8 mouse cellular contexts compared by ENCODE assay signal in the genomic region with DNA sequence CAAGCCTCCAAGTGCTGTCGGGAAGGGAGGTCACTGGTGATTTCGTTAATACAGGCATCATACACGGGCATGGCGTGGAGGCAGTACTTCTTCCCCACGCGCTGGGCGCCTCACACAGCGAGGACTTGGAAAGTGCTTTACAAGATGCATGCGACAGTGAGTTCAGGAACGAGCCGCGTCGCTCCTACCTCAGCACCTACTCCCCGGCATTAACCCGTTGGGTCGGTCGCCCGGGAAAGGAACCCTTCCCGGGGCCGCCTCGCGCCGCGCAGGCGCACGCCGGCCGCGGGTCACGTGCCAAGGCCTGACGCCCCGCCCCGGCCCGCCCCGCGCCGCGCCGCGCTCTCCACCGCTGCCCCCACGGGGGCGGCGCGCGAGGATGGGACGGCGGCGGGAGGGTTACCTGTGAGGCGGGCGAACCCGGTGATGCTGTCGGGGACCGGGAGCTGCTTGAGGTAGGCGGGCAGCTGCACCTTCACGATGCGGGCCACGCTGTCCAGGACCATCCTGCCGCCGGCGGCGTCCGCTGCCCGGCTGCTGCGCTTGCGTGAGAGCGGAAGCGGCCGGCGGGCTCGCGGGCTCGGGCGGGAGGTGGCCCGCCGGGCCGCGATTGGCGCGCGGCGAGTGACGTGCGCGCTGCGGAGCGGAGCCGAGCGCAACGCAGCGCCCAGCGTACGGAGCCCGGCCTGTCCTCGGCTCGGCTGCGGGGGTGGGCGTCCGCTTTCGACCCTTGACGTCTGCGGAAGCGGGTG. TPM values are rescaled to one million over a fixed set of nuclear protein-coding genes. Genes with fewer than 3 reads are reported as not detected.
DNase-seq lines count a peak whose midpoint lies in the region; ATAC-seq lines count a peak whose summit lies in the region.

No protein-coding gene starts in this region.

- WGBS in intestine, embryonic 15.5 days, result under 1% methylated on average over 99 of the region's 103 CpGs

- H3K27ac ChIP-seq in intestine, embryonic 15.5 days, result peak overlapping the region; percentile 97

- H3K9ac ChIP-seq in intestine, embryonic 15.5 days, result peak overlapping the region; percentile 86

- no peaks in the 10 kb centered on the region; the same call in 1 of the 2 replicates for H3K4me1 ChIP-seq in intestine, embryonic 15.5 days (replicated peaks)

- peak; percentile 99 for ATAC-seq in intestine, embryonic 15.5 days

- H3K9me3 ChIP-seq in intestine, embryonic 15.5 days, result no peaks in the 10 kb centered on the region

- DNase-seq in adrenal gland, adult 18-20 months (ENCODE audit: low spot score in 2 of 2), result peak; percentile 86 to 87
- peak; percentile 89 for DNase-seq in embryo, embryonic 10.5 days (ENCODE audit: low spot score)
- peak; percentile 87 for DNase-seq in gastrocnemius, postnatal 25 days
- peak; percentile 84 to 88 for DNase-seq in left cerebral cortex, postnatal 25 days (ENCODE audit: low spot score in 2 of 2)
- peak; percentile 91 for DNase-seq in mesoderm, embryonic 11.5 days (ENCODE audit: low read depth, low spot score)
- peak; percentile 90 for DNase-seq in right cerebral cortex, postnatal 25 days
- peak; percentile 79 to 80 for DNase-seq in urinary bladder, postnatal 36 days (ENCODE audit: low spot score in 2 of 2)

- no peaks in the 10 kb centered on the region for H3K27me3 ChIP-seq in intestine, embryonic 15.5 days (replicated peaks)

- peak overlapping the region; percentile 80 for H3K4me3 ChIP-seq in intestine, embryonic 15.5 days (replicated peaks)

- H3K4me2 ChIP-seq in intestine, embryonic 15.5 days (replicated peaks), result peak overlapping the region; percentile 70

- no peaks in the 10 kb centered on the region for H3K36me3 ChIP-seq in intestine, embryonic 15.5 days

- intact Hi-C loops in left cerebral cortex, postnatal 25 days (cut with DNase I), result loop anchor here (1.0 kb wide), 1 partner anchor 15 kb away; a partner anchor contains a TSS

RNA-seq across cellular contexts. Expression of a gene that starts 0.7 kb away (rescaled TPM):
- total RNA-seq in adrenal gland, adult 18-20 months (2021), result 10 to 100 TPM; 25.7 to 37.3 TPM
- 10 to 100 TPM; 27.9 to 29.2 TPM for total RNA-seq in gastrocnemius, postnatal 25 days (2021)
- polyA plus RNA-seq in intestine, embryonic 15.5 days (2015; fragmentation: Nextera tagmentation; extraction: Ambion mirVana), result 61.9 and 62.9 TPM in 2 replicates
- total RNA-seq in left cerebral cortex, postnatal 25 days (2021), result 10 to 100 TPM; 40.3 to 41.4 TPM

RNA-seq across cellular contexts. Expression of a gene that starts 14.9 kb away (rescaled TPM):
- total RNA-seq in adrenal gland, adult 18-20 months (2021), result 100 to 1,000 TPM; 391 to 441 TPM
- total RNA-seq in gastrocnemius, postnatal 25 days (2021), result 100 to 1,000 TPM; 281 to 301 TPM
- polyA plus RNA-seq in intestine, embryonic 15.5 days (2015; fragmentation: Nextera tagmentation; extraction: Ambion mirVana), result 483 and 535 TPM in 2 replicates
- 100 to 1,000 TPM; 231 to 239 TPM for total RNA-seq in left cerebral cortex, postnatal 25 days (2021)

Comparison
In these comparisons a context has a peak if more than half of its experiments do, and no peak if none do; other contexts are left out.
1. Peak in every context shown above with its lines: DNase-seq, ATAC-seq, H3K4me3 ChIP-seq and H3K27ac ChIP-seq.